Mouse (Mus musculus) liver, embryonic 13.5 days (tissue): Measurements from ENCODE around the gene Loxl3. TPM values are rescaled to one million over a fixed set of nuclear protein-coding genes. Genes with fewer than 3 reads are reported as not detected.

Experiments
- ATAC-seq: fragments of 200-750 bp; cut with Nextera tagmentation; 2 replicates; pipeline ENCODE4 v1.8.0; 2017; ENCODE audit warnings: low read depth, mild to moderate bottlenecking, moderate number of reproducible peaks, moderate library complexity
- DNase-seq: peaks from one replicate; pipeline ENCODE4 v3.0.0; 2022
- H3K27ac ChIP-seq: fragments of 300-500 bp; sonication (generic); 2 replicates; pipeline ENCODE4 v1.5.1; 2015; ENCODE audit warnings: moderate library complexity, mild to moderate bottlenecking, inconsistent platforms
- H3K27me3 ChIP-seq: fragments of 300-500 bp; sonication (generic); 2 replicates; pipeline ENCODE4 v1.6.1; 2015; ENCODE audit warnings: mild to moderate bottlenecking, inconsistent platforms
- H3K36me3 ChIP-seq: fragments of 300-500 bp; sonication (generic); 2 replicates; pipeline ENCODE4 v1.6.1; 2015; ENCODE audit warnings: mild to moderate bottlenecking, inconsistent platforms
- H3K4me1 ChIP-seq: fragments of 300-500 bp; sonication (generic); replicated peaks from 2 replicates; pipeline ENCODE4 v1.6.1; 2015; ENCODE audit warnings: inconsistent platforms
- H3K4me2 ChIP-seq: fragments of 300-500 bp; sonication (generic); 2 replicates; pipeline ENCODE4 v1.6.1; 2015; ENCODE audit warnings: inconsistent platforms, mild to moderate bottlenecking, moderate library complexity
- H3K4me3 ChIP-seq: fragments of 300-500 bp; sonication (generic); replicated peaks from 2 replicates; pipeline ENCODE4 v1.5.1; 2015; ENCODE audit warnings: mild to moderate bottlenecking, inconsistent platforms
- H3K9ac ChIP-seq: fragments of 300-500 bp; sonication (generic); 2 replicates; pipeline ENCODE4 v1.6.1; 2015; ENCODE audit warnings: mild to moderate bottlenecking, inconsistent platforms
- H3K9me3 ChIP-seq: fragments of 300-500 bp; sonication (generic); replicated peaks from 2 replicates; pipeline ENCODE4 v1.6.1; 2016; ENCODE audit warnings: inconsistent platforms
- WGBS: fragments of 180-500 bp; shearing (Covaris S2); methylation state at CpG from one replicate; pipeline ENCODE4 v1.1.7; 2015; ENCODE audit not compliant: insufficient replicate concordance; 5-methylcytosine and 5-hydroxymethylcytosine counted together
- polyA plus RNA-seq: library from polyadenylated mRNA; unstranded; fragments of >200 nt; fragmentation: Nextera tagmentation; extraction: Ambion mirVana; gene quantifications from 2 replicates; pipeline ENCODE4 v1.2.1, GENCODE M21; 2015

Loxl3 gene
- polyA plus RNA-seq, 1 experiment from 2014 or later: 2.1 TPM

DNA sequence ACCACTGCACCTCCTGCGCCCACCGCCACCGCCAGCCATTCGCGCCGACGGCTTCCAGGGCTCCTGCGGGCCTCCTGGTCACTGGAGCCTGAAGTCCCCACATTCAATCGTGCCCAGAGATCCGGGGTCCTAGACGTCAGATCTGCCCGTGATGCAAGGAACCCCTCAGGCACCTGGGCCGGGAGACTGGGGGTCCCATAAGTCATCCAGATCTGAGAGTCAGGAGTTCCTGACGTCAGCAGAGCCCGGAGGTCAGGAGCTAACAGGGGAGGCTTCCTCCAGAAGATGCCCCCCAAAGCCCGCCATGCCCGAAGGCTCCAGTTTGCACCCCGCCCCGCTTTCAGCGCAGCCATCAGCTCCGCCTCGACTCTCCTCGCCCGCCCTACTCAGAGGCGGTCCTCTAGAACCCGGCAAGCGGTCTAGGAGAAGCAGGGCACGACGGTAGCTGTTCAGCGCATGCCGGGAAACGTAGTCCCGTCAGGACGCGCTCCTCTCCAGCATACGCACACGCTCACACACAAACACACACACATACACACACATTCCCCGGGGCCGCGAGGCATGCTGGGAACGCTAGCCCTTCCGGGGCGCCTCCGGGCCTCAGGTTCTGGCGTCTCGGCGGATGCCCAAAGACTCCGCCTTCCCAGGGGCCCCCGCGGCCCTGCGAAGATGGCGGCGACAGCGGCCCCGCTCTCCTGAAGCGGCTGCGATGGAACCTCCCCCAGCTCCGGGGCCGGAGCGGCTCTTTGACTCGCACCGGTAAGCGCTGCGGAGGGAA, 20.3 kb downstream of the Loxl3 start, which contains the start of gene Aup1:
Gene Aup1, plus strand, starts transcription at position 448 of the 778 bp plus-strand sequence.
- peak within 1 kb of the TSS; percentile 100 for H3K4me3 ChIP-seq
- H3K4me1 ChIP-seq: peaks cover 65% of the 10 kb centered on the region
- DNase-seq: peak; percentile 98
- peak within 1 kb of the TSS; percentile 100 for H3K9ac ChIP-seq
- peaks cover 54% of the 10 kb centered on the region for H3K36me3 ChIP-seq
- peak within 1 kb of the TSS; percentile 97 for H3K4me2 ChIP-seq
- H3K9me3 ChIP-seq: no peaks in the 10 kb centered on the region
- H3K27ac ChIP-seq: peak within 1 kb of the TSS; percentile 97
- H3K27me3 ChIP-seq: 0 out of 2 replicates have a peak, but pooled peaks cover 4% of the 10 kb centered on the region
- under 1% methylated on average over 64 of the region's 64 CpGs for WGBS
- peak; percentile 95 for ATAC-seq

DNA sequence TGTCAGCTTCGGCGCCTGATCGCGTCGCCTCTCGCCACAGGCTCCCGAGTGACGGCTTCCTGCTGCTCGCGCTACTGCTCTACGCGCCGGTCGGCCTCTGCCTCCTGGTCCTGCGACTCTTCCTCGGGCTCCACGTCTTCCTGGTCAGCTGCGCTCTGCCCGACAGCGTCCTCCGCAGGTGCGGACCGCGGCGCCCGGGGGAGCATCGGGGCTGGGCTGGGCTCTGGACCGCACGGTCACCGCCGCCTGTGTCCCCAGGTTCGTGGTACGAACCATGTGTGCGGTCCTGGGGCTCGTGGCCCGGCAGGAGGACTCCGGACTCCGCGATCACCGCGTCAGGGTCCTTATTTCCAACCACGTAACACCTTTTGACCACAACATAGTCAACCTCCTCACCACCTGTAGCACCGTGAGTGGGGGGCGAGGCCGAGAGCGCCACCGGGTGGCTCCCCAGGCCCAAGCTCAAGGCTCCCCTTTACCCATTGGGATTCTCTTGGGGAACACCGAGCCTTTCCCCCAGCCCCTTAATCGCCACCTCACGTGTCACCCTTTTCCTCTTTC, 21.0 kb downstream of the Loxl3 start, which contains the start of gene Htra2:
Gene Htra2, minus strand, starts transcription at position 403 of the 561 bp plus-strand sequence.
- H3K9ac ChIP-seq: peak within 1 kb of the TSS; percentile 100
- ATAC-seq (peak; percentile 14), DNase-seq (no peak)
- H3K4me1 ChIP-seq: peaks cover 65% of the 10 kb centered on the region
- WGBS: under 1% methylated on average over 50 of the region's 50 CpGs
- no peaks in the 10 kb centered on the region for H3K9me3 ChIP-seq
- H3K27ac ChIP-seq: peak within 1 kb of the TSS; percentile 97
- H3K4me3 ChIP-seq: peak within 1 kb of the TSS; percentile 100
- peaks cover 5% of the 10 kb centered on the region for H3K27me3 ChIP-seq
- H3K36me3 ChIP-seq: peaks cover 54% of the 10 kb centered on the region
- peak within 1 kb of the TSS; percentile 97 for H3K4me2 ChIP-seq

DNA sequence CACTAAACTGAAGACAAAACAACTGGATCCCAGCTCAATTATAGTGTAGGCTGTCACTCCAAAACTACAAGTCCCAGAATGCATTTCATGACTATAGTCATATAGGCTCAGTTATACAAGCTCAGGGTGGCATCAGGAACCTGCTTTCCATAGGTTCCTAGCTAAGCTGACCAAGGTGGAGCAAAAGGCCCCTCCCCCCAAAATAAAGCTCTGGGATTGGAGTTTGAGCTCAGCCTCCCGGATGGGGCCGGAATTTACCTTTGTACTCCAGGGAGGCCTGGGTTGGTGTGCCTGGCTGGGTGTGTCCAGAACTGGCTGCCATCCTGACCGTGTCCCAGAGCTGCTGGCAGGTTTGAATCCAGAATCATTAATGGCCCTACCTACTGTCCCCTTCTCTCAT, 23.8 kb downstream of the Loxl3 start, which contains the start of gene Dqx1:
Gene Dqx1, plus strand, starts transcription at position 55 of the 400 bp plus-strand sequence.
- Histone ChIP-seq H3K4me3 (peak within 1 kb of the TSS; percentile 100), H3K4me1 (peaks cover 44% of the 10 kb centered on the region), H3K9ac (peak within 1 kb of the TSS; percentile 100), H3K27ac (peak within 1 kb of the TSS; percentile 56), H3K9me3 (no peaks in the 10 kb centered on the region), H3K4me2 (peak within 1 kb of the TSS; percentile 51), H3K36me3 (peaks cover 33% of the 10 kb centered on the region), H3K27me3 (peaks cover 32% of the 10 kb centered on the region)
- ATAC-seq (no peak), DNase-seq (no peak)
- WGBS: 73% methylated on average over 3 of the region's 3 CpGs

DNA sequence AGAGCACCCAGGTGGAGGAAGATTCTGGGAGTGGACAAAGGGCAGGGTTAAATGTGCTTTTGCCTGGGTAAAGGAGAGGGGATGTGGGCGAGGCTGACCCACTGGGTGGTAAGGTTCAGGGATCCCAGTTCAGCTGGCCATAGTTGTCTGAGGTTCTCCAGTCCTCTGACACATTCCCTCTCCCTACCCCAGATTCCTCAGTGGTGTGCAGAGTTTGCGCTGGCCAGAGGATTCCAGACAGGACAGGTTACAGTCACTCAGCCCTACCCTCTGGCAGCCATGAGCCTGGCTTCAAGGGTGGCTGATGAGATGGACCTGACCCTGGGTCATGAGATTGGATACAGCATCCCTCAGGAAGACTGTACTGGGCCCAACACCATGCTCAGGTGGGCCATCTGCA, 24.8 kb downstream of the Loxl3 start:
- H3K9me3 ChIP-seq: no peaks in the 10 kb centered on the region
- peaks cover 33% of the 10 kb centered on the region for H3K36me3 ChIP-seq
- 78% methylated on average over 2 of the region's 2 CpGs for WGBS
- H3K27me3 ChIP-seq: peaks cover 41% of the 10 kb centered on the region
- H3K4me3 ChIP-seq: peak overlapping the region; percentile 41
- DNase-seq (no peak), ATAC-seq (no peak)
- peaks cover 37% of the 10 kb centered on the region for H3K4me1 ChIP-seq
- H3K9ac ChIP-seq: peak overlapping the region; percentile 52
- peak overlapping the region; percentile 51 for H3K4me2 ChIP-seq
- H3K27ac ChIP-seq: peak overlapping the region; percentile 56; the same call in 1 of the 2 replicates

DNA sequence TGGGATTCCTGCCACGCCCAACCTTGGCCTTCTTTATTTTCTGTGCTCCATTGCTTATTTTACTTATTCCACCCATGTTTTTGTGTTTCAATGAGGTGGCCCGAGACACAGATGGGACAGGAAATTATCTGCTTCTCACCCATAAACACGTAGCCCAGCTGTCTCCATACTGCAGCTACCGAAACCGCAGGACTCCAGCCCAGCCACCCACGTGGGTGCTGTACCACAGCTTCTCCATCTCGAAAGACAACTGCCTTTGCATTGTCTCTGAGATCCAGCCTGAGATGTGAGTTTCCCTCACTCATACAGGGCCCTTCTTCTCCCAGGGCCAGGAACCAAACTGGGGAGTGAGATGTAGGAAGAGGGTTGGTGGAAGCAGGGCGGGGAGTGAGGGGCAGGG, 32.0 kb downstream of the Loxl3 start:
- Histone ChIP-seq H3K4me1 (peaks cover 28% of the 10 kb centered on the region), H3K27ac (no peak overlapping the region), H3K9me3 (no peaks in the 10 kb centered on the region), H3K27me3 (peaks cover 100% of the 10 kb centered on the region), H3K36me3 (0 out of 2 replicates have a peak, but pooled peaks cover 4% of the 10 kb centered on the region), H3K4me3 (no peak overlapping the region), H3K4me2 (no peak overlapping the region), H3K9ac (no peak overlapping the region)
- DNase-seq: no peak
- no peak for ATAC-seq
- 38% methylated on average over 8 of the region's 8 CpGs for WGBS

DNA sequence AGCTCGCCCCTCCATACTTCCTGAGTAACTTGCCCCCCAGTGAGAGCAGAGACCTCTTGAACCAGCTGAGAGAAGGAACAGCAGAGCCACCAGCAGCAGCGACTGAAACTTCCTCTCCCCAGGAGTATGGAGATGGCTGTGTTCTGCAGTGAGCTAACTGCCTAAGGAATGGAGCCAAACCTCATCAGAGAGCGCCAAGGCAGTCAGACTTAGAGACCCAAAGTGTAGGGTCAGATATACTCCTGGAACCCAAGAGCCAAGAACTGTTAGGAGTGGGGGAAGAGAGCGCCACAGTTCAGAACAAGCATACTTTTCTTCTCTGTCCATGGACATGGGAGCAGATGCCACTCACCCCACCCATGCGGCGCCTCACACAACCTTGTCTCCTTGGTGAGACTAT, 32.5 kb downstream of the Loxl3 start:
- H3K27ac ChIP-seq: no peak overlapping the region
- H3K9ac ChIP-seq: no peak overlapping the region
- no peak for DNase-seq
- H3K27me3 ChIP-seq: peaks cover 100% of the 10 kb centered on the region
- H3K4me3 ChIP-seq: no peak overlapping the region
- no peak for ATAC-seq
- H3K9me3 ChIP-seq: no peaks in the 10 kb centered on the region
- peaks cover 32% of the 10 kb centered on the region for H3K4me1 ChIP-seq
- no peaks in the 10 kb centered on the region for H3K36me3 ChIP-seq
- H3K4me2 ChIP-seq: no peak overlapping the region
- 31% methylated on average over 6 of the region's 6 CpGs for WGBS

DNA sequence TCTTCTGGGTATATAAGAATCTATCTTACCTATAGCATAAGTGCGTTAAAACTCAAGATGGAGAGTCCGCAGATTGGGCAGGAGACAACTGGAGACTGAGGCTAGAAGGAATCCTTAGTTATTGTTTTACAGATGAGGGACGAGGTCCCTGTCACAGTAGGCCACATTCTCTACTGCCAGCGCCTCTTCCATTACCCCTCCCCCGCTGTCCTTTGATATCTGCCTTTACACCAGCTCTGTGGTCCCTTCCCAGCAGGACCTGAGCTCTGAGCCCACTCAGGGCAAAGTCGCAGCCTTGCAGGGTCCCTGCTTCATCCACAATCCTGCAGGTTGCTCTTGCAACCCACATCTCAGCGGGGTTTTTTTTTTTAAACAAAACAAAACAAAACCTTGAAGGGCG, 34.2 kb downstream of the Loxl3 start:
- no peak overlapping the region for H3K9ac ChIP-seq
- DNase-seq: no peak
- H3K27ac ChIP-seq: no peak overlapping the region
- H3K4me2 ChIP-seq: peak overlapping the region; percentile 53
- ATAC-seq: no peak
- H3K4me1 ChIP-seq: peaks cover 34% of the 10 kb centered on the region
- H3K27me3 ChIP-seq: peaks cover 100% of the 10 kb centered on the region
- no peaks in the 10 kb centered on the region for H3K36me3 ChIP-seq
- H3K4me3 ChIP-seq: peak overlapping the region; percentile 38
- H3K9me3 ChIP-seq: no peaks in the 10 kb centered on the region
- 8% methylated on average over 8 of the region's 8 CpGs for WGBS

DNA sequence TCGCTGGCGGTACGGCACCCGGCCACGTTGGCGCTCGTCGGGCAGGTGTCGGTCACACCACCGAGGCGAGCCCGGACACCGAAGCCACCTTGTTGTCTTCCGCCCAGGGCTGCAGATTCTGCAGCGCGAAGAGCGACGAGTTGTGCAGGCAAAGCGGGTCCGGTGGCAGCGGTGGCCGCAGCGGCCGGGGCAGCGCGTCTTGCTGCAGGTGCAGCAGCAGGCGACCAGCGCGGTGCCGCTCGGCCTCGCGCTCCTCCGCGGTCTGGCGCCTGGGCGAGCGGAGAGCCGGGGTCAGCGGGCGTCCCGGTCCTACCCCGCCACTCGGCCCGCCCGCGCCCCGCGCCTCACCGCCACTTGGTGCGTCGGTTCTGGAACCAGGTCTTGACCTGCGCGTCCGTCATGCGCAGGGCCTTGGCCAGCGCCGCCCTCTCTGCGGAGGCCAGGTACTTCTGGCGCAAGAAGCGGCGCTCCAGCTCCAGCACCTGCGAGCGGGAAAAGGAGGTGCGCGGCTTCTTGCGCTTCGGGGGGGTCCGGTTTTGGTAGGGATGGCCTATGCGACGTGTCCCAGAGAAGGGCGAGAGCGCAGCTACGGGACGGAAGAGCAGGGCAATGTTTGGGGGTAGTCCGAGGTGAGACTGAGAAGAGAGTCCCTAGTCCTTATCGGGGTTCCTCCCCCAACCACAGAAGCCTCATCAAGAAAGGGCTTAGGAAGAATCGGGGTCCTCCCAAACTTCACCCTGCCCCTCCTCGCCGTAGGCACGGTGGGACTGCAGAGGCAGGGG, 34.9 kb downstream of the Loxl3 start:
- Histone ChIP-seq H3K9ac (no peak overlapping the region), H3K27ac (no peak overlapping the region), H3K4me1 (peaks cover 34% of the 10 kb centered on the region), H3K9me3 (no peaks in the 10 kb centered on the region), H3K36me3 (no peaks in the 10 kb centered on the region), H3K4me3 (peak overlapping the region; percentile 38), H3K4me2 (peak overlapping the region; percentile 53), H3K27me3 (peaks cover 100% of the 10 kb centered on the region)
- WGBS: 2% methylated on average over 81 of the region's 81 CpGs
- DNase-seq (no peak), ATAC-seq (no peak)

DNA sequence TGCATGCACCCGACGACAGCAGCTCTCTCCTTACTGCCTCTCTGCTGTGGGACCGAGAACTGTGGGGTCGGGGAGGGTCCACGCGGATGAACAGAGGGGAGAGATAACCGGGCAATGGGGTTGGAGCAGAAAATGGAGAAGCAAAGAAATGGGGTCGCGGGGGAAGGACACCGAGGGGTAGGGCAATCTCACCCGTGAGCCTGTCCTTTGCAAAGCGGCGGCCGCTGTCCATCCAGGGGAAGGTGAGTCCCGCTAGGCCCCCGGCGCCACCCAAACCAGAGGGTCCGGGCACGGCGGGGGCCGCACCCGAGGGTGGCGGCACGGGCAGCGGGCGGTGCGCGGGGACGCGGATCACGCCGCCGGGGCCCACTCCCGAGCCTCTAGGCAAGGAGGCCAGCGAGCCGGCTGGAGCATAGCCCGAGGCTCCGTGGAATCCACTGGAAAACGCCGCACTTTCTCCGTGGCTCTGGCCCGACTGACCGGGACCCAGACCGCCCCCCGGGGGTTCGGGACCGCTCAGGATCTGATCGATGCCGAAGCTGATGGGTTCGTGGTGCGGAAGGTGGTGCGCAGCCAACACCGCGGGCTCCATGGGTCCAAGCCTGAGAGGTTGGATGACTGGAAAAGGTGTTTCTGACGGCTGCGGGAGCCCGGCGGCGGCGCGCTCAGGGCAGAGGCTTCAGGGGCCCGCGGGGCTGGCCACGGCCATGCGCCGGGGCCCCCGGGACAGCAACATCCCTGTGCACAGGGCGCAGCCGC, 35.7 kb downstream of the Loxl3 start:
- H3K9ac ChIP-seq: no peak overlapping the region
- ATAC-seq (no peak), DNase-seq (no peak)
- peaks cover 100% of the 10 kb centered on the region for H3K27me3 ChIP-seq
- H3K4me3 ChIP-seq: peak overlapping the region; percentile 38
- no peaks in the 10 kb centered on the region for H3K36me3 ChIP-seq
- no peaks in the 10 kb centered on the region for H3K9me3 ChIP-seq
- WGBS: 3% methylated on average over 69 of the region's 69 CpGs
- peaks cover 34% of the 10 kb centered on the region for H3K4me1 ChIP-seq
- peak overlapping the region; percentile 53 for H3K4me2 ChIP-seq
- no peak overlapping the region for H3K27ac ChIP-seq

DNA sequence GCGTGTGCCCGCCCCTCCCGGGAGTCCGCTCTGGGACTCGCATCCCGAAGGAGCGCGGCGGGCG, 36.1 kb downstream of the Loxl3 start, which contains the start of gene Tlx2:
Gene Tlx2, minus strand, starts transcription at position 47 of the 64 bp plus-strand sequence.
- H3K9me3 ChIP-seq: no peaks in the 10 kb centered on the region
- H3K27me3 ChIP-seq: peaks cover 100% of the 10 kb centered on the region
- H3K27ac ChIP-seq: no peak within 1 kb of the TSS
- WGBS: 4% methylated on average over 10 of the region's 10 CpGs
- peaks cover 34% of the 10 kb centered on the region for H3K4me1 ChIP-seq
- DNase-seq (no peak), ATAC-seq (no peak)
- no peaks in the 10 kb centered on the region for H3K36me3 ChIP-seq
- no peak within 1 kb of the TSS for H3K9ac ChIP-seq
- H3K4me2 ChIP-seq: peak within 1 kb of the TSS; percentile 53
- H3K4me3 ChIP-seq: peak within 1 kb of the TSS; percentile 38
